Mouse (Mus musculus) cerebellum, adult (tissue): ENCODE data around the gene Rbm26.

Experiments
- ATAC-seq: cut with Nextera tagmentation; 2 replicates; pipeline ENCODE4 v1.9.2; 2017; ENCODE audit warnings: mild to moderate bottlenecking, moderate library complexity, mixed read lengths; ENCODE audit not compliant: insufficient number of reproducible peaks, low FRiP score, low TSS enrichment

Gene Rbm26

GRCm38 (mm10) chr14:105096221-105096620 is 80.9 kb downstream of the Rbm26 start:
- no peak for ATAC-seq

- no peak for ATAC-seq
These were observed 90.1 kb downstream of the Rbm26 start for GRCm38 (mm10) chr14:105087001-105087400.

GRCm38 (mm10) chr14:105085332-105085993 is 91.7 kb downstream of the Rbm26 start:
- no peak for ATAC-seq

GRCm38 (mm10) chr14:105084757-105085330 is 92.3 kb downstream of the Rbm26 start:
- no peak for ATAC-seq

GRCm38 (mm10) chr14:105084106-105084505 is 93.0 kb downstream of the Rbm26 start:
- ATAC-seq, result no peak

- ATAC-seq, result no peak
These were observed 102.4 kb downstream of the Rbm26 start for GRCm38 (mm10) chr14:105074776-105075175.

GRCm38 (mm10) chr14:105074376-105074775 is 102.8 kb downstream of the Rbm26 start:
- ATAC-seq, result no peak

- no peak for ATAC-seq
These were observed 106.1 kb downstream of the Rbm26 start for GRCm38 (mm10) chr14:105071010-105071509.

GRCm38 (mm10) chr14:105070258-105071009 is 106.7 kb downstream of the Rbm26 start:
- no peak for ATAC-seq

- ATAC-seq, result no peak
These were observed 109.1 kb downstream of the Rbm26 start for GRCm38 (mm10) chr14:105068060-105068459.

- ATAC-seq, result no peak
These were observed 112.9 kb downstream of the Rbm26 start for GRCm38 (mm10) chr14:105064243-105064642.

- ATAC-seq, result no peak
These were observed 115.9 kb downstream of the Rbm26 start for GRCm38 (mm10) chr14:105061230-105061629.

- ATAC-seq, result no peak
These were observed 119.2 kb downstream of the Rbm26 start for GRCm38 (mm10) chr14:105057934-105058333.
